Mouse (Mus musculus) G1E (cell line): ENCODE results near the gene Ctrl. TPM values are rescaled to one million over a fixed set of nuclear protein-coding genes. Genes with fewer than 3 reads are reported as not detected.
"Not testable (repeated sequence)": the region's sequence is repeated elsewhere in the genome, so short reads cannot be mapped to it uniquely, and the experiment has no call there.

Experiments used
- ATAC-seq: 2 replicates; pipeline ENCODE4 v1.8.0; 2016; ENCODE audit warnings: mild to moderate bottlenecking; ENCODE audit not compliant: insufficient number of reproducible peaks, poor library complexity, low FRiP score, severe bottlenecking; ENCODE audit errors: extremely low read depth
- DNase-seq: peaks from one replicate; pipeline ENCODE4 v3.0.0; 2012; ENCODE audit warnings: low spot score
- H3K27me3 ChIP-seq: 2 replicates; pipeline ENCODE4 v1.6.1; 2012; ENCODE audit warnings: mild to moderate bottlenecking, low read length, inconsistent platforms; ENCODE audit not compliant: insufficient read depth
- H3K36me3 ChIP-seq: replicated peaks from 2 replicates; pipeline ENCODE3; 2012; ENCODE audit warnings: mild to moderate bottlenecking, inconsistent platforms
- H3K4me1 ChIP-seq: 2 replicates; pipeline ENCODE4 v1.6.1; 2012; ENCODE audit warnings: low read depth, low read length, inconsistent platforms, mixed read lengths; ENCODE audit not compliant: insufficient read depth
- H3K4me3 ChIP-seq: 2 replicates; pipeline ENCODE4 v1.5.1; 2012; ENCODE audit warnings: low read depth, mild to moderate bottlenecking, inconsistent platforms, low read length, moderate library complexity, mixed read lengths
- H3K9me3 ChIP-seq: replicated peaks from 2 replicates; pipeline ENCODE4 v1.6.1; 2012; ENCODE audit warnings: inconsistent platforms
- CTCF ChIP-seq: IDR thresholded peaks from 2 replicates; pipeline ENCODE4 v1.5.1; 2012; ENCODE audit warnings: low read depth, low read length, inconsistent platforms, mixed read lengths
- GATA1 ChIP-seq: IDR thresholded peaks from 2 replicates; pipeline ENCODE4 v1.6.1; 2012; ENCODE audit warnings: borderline replicate concordance, low read length, inconsistent platforms, mixed read lengths
- GATA2 ChIP-seq: IDR thresholded peaks from 2 replicates; pipeline ENCODE4 v1.6.1; 2012; ENCODE audit warnings: low read depth, low read length, inconsistent platforms, borderline replicate concordance
- POLR2AphosphoS5 ChIP-seq: IDR thresholded peaks from 2 replicates; pipeline ENCODE4 v1.6.1; 2012; ENCODE audit warnings: low read depth, low read length, inconsistent platforms; ENCODE audit not compliant: insufficient replicate concordance
- TAL1 ChIP-seq: conservative IDR thresholded peaks from 2 replicates; pipeline ENCODE4 v1.6.1; 2012; ENCODE audit warnings: low read depth, low read length, inconsistent platforms, mixed read lengths
- polyA plus RNA-seq: library from polyadenylated mRNA; stranded (reverse); fragments of >175 nt; gene quantifications from 2 replicates; pipeline ENCODE4 v1.2.3, GENCODE M21; 2012
- total RNA-seq, 2 experiments: library from RNA; stranded (forward) in 1 of 2; stranded (reverse) in 1 of 2; fragments of 200-1000 nt in 1 of 2; fragments of >200 nt in 1 of 2; fragmentation: Nextera tagmentation in 1 of 2; gene quantifications; 2 replicates each; pipeline ENCODE4 v1.2.3; 2014 to 2017

Gene Ctrl
- not detected in 2 replicates for total RNA-seq (2014; fragmentation: Nextera tagmentation)
- total RNA-seq (2017) = 0.38 and 1.1 TPM in 2 replicates
- 0.14 TPM in 1 of 2 replicates, not detected in the other for polyA plus RNA-seq

DNA sequence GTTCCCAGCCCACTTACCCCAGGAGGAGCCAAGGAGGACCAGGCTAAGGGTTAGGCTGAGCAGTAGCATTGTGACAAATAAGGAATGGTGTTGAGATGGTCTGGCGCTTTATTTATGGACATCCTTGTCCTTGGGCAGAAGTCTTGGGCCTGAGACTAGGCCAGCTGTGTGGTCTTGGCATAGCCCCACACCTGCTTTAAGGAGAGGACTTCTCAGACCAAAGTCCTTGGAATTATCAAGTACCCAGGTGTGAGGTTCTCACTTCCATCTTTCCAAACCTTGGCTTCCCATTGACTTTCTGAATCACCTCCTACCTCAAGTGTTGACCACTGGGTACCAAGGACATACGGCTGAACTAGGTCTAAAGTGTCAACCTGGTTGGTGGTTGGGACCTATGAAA lies at the start of gene Ctrl:
Ctrl (minus strand) TSS at position 101 of the 400 bp plus-strand sequence.
- Histone ChIP-seq H3K4me1 (peaks cover 60% of the 10 kb centered on the region), H3K9me3 (no peaks in the 10 kb centered on the region), H3K27me3 (no peaks in the 10 kb centered on the region), H3K36me3 (peaks cover 71% of the 10 kb centered on the region), H3K4me3 (no peak within 1 kb of the TSS)
- ATAC-seq (no peak), DNase-seq (no peak)
- no peak for TF ChIP-seq TAL1
- TF ChIP-seq POLR2AphosphoS5 = no peak
- no peak for TF ChIP-seq CTCF
- no peak for TF ChIP-seq GATA2
- TF ChIP-seq GATA1 = no peak

DNA sequence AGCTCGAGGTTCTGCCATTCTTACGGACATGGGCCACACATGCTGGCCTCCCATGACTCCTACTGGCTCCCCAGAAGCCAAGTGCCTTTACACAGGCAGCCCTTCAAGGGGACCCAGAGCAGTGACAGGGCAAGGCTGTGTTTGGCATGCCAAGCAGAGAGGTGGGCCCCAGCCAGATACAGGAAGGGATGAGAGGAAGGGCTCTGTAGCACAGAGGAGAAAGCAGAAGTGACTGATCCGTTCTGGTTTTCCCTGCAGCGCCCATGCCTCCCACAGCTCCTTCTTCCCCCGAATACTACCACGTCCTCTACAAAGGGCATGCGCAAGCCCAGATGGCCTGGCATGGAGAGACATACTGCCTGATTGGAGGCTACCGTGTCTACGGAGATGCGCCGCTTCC lies 49.7 kb upstream of the Ctrl start:
- ATAC-seq, H3K36me3 ChIP-seq, H3K4me1 ChIP-seq, H3K4me3 ChIP-seq, DNase-seq, H3K9me3 ChIP-seq: not testable (repeated sequence)
- H3K27me3 ChIP-seq = peaks cover 48% of the 10 kb centered on the region

DNA sequence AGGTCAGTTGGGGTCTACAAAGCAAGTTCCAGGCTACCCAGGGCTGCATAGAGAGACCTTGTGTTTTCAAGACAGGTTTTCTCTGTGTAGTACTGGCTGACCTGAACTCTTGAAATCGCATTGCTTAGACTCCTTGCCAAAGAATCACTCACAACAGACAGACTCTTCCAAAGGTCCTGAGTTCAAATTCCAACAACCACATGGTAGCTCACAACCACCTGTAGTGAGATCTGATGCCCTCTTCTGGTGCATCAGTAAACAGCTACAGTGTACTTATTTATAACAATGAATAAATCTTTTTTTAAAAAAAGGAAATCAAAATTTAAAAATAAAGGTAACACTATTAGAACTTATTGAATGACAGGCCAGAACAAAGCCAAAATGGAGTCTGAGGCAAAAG lies 47.5 kb upstream of the Ctrl start:
- DNase-seq = no peak
- H3K9me3 ChIP-seq = no peaks in the 10 kb centered on the region; the same call in 1 of the 2 replicates
- H3K4me3 ChIP-seq = no peak overlapping the region
- peaks cover 40% of the 10 kb centered on the region for H3K27me3 ChIP-seq
- TF ChIP-seq GATA2 (no peak), CTCF (no peak), POLR2AphosphoS5 (no peak), TAL1 (no peak), GATA1 (no peak)
- H3K36me3 ChIP-seq = no peaks in the 10 kb centered on the region
- ATAC-seq = no peak
- peaks cover 9% of the 10 kb centered on the region for H3K4me1 ChIP-seq

DNA sequence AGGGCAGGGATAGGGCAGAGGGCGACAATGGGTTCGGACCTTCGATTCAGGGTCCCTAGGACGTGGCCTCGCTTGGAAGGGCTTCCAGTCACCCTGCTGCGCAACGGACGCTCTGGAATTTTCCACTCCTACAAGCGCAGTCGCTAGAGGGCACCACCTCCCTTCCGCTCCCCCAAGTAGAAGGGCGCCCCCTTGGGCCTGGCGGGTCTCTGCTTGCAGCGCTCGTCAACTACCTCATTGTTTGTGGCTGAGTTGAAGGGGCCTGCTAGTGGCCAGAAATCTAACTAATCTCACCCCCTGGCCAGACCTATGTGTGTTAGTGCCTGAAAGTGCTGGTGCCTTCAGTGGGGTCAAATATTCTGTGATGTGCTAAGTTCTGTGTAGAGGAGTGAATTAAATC lies 45.7 kb upstream of the Ctrl start, which contains the start of gene Dpep3:
Dpep3 (minus strand) TSS at position 105 of the 400 bp plus-strand sequence.
- Histone ChIP-seq H3K4me3 (no peak within 1 kb of the TSS), H3K4me1 (peaks cover 9% of the 10 kb centered on the region), H3K27me3 (peaks cover 29% of the 10 kb centered on the region), H3K36me3 (no peaks in the 10 kb centered on the region), H3K9me3 (no peaks in the 10 kb centered on the region; the same call in 1 of the 2 replicates)
- no peak for TF ChIP-seq GATA2
- TF ChIP-seq TAL1 = no peak
- TF ChIP-seq CTCF = no peak
- TF ChIP-seq GATA1 = no peak
- TF ChIP-seq POLR2AphosphoS5 = no peak
- ATAC-seq (no peak), DNase-seq (no peak)

DNA sequence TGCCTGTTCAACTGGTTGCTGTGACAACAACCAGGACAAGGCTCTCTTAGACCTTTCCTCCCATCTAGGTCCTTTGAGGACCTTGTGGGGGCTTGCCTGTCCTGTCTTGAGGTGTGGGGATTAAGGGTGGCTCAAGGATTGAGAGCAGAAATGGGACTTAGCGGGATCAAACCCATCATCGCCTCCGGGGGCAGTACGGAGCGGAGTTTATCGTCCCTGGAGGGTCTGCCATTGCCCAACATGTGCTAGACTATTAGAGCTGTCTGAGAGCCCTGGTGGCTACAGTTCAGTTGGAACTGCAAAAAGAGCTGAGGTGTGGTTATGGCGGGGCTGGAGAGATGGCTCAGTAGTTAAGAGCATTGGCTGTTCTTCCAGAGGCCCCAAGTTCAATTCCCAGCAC lies 41.7 kb upstream of the Ctrl start:
- Histone ChIP-seq H3K27me3 (peaks cover 19% of the 10 kb centered on the region), H3K36me3 (no peaks in the 10 kb centered on the region), H3K4me3 (no peak overlapping the region), H3K4me1 (peaks cover 4% of the 10 kb centered on the region), H3K9me3 (no peaks in the 10 kb centered on the region; the same call in 1 of the 2 replicates)
- TF ChIP-seq TAL1 = no peak
- no peak for TF ChIP-seq GATA1
- no peak for TF ChIP-seq CTCF
- no peak for TF ChIP-seq POLR2AphosphoS5
- TF ChIP-seq GATA2 = no peak
- DNase-seq = no peak
- no peak for ATAC-seq

DNA sequence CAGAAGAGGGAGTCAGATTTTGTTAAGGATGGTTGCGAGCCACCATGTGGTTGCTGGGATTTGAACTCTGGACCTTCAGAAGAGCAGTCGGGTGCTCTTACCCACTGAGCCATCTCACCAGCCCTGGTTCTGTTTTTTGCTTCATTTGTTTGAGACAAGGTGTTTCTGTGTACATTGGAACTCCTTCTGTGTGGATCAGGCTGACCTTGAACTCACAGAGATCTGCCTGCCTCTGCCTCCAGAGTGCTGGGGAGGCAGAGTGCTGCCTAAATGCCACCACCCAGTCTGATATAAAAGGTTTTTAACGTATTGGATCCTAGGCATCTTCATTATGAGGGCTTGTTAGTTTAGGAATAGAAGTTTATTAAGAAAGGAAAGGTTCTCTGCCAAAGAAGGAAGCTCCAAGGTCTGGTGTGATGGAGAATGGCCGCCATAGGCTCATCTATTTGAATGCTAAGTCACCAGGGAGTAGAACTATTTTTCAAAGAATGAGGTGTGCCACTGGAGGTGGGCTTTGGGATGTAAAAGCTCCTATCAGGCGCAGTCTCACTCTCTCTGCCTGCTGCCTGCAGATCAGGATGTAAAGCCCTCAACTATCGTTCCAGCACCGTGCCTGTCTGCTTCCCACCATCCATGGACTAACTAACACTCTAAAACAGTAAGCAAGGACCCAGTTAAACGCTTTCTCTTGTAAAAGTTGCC lies 37.5 kb upstream of the Ctrl start:
- Histone ChIP-seq H3K36me3 (no peaks in the 10 kb centered on the region), H3K27me3 (peaks cover 9% of the 10 kb centered on the region; the same call in 1 of the 2 replicates), H3K9me3 (no peaks in the 10 kb centered on the region), H3K4me3 (no peak overlapping the region), H3K4me1 (peaks cover 11% of the 10 kb centered on the region)
- no peak for DNase-seq
- TF ChIP-seq GATA1 (no peak), POLR2AphosphoS5 (no peak), GATA2 (no peak), TAL1 (no peak), CTCF (no peak)
- no peak for ATAC-seq
